Mouse (Mus musculus) CH12.LX (cell line): ENCODE data around the gene Rrm2. TPM values are rescaled to one million over a fixed set of nuclear protein-coding genes. Genes with fewer than 3 reads are reported as not detected.

Experiments
- DNase-seq: peaks from one replicate; pipeline ENCODE4 v3.0.0-alpha.2; 2013; ENCODE audit errors: extremely low read depth
- H3K27ac ChIP-seq: 2 replicates; pipeline ENCODE4 v1.5.1; 2012; ENCODE audit warnings: low read depth, mild to moderate bottlenecking, control low read depth, moderate library complexity; ENCODE audit not compliant: insufficient read depth
- H3K27me3 ChIP-seq: replicated peaks from 2 replicates; pipeline ENCODE3; 2012; ENCODE audit warnings: inconsistent platforms
- H3K36me3 ChIP-seq, 2 experiments: replicated peaks in 1 of 2; 2 replicates each; pipeline versions ENCODE3 to v1.6.1; 2012; ENCODE audit warnings: inconsistent platforms in 1 of 2, low read length in 1 of 2, mild to moderate bottlenecking in 1 of 2, mixed read lengths in 1 of 2, moderate library complexity in 1 of 2; ENCODE audit not compliant: control insufficient read depth in 1 of 2, insufficient read depth in 1 of 2
- H3K4me1 ChIP-seq, 2 experiments: 2 replicates each; pipeline ENCODE4 v1.6.1; 2012; ENCODE audit warnings: inconsistent platforms in 1 of 2, moderate library complexity in 1 of 2; ENCODE audit not compliant: insufficient read depth in 2 of 2, control insufficient read depth in 1 of 2
- H3K4me2 ChIP-seq: 2 replicates; pipeline ENCODE4 v1.6.1; 2012; ENCODE audit warnings: low read depth, mild to moderate bottlenecking, control low read depth; ENCODE audit not compliant: poor library complexity, insufficient read depth, severe bottlenecking
- H3K4me3 ChIP-seq, 3 experiments: fragments of 150-350 bp in 1 of 3; sonication (generic) in 1 of 3; replicated peaks in 1 of 3; 2 replicates each; pipeline versions ENCODE3 to v1.5.1; 2011 to 2012; ENCODE audit warnings: low read depth in 2 of 3, low read length in 2 of 3, mild to moderate bottlenecking in 2 of 3, moderate library complexity in 2 of 3, control low read depth in 1 of 3, improper control_type of control experiment in 1 of 3, inconsistent platforms in 1 of 3, mixed read lengths in 1 of 3; ENCODE audit not compliant: poor library complexity in 1 of 3
- H3K79me2 ChIP-seq: replicated peaks from 2 replicates; pipeline ENCODE4 v1.6.1; 2012; ENCODE audit warnings: mild to moderate bottlenecking, moderate library complexity; ENCODE audit not compliant: control insufficient read depth, poor library complexity, insufficient read depth, severe bottlenecking; ENCODE audit errors: extremely low read depth
- H3K9ac ChIP-seq: 2 replicates; pipeline ENCODE4 v1.6.1; 2012; ENCODE audit warnings: low read depth, mild to moderate bottlenecking, control low read depth, moderate library complexity; ENCODE audit not compliant: insufficient read depth
- H3K9me3 ChIP-seq: replicated peaks from 2 replicates; pipeline ENCODE3; 2012; ENCODE audit warnings: low read length, inconsistent platforms, mixed read lengths
- BHLHE40 ChIP-seq: IDR thresholded peaks from 2 replicates; pipeline ENCODE4 v1.6.1; 2011; ENCODE audit warnings: mild to moderate bottlenecking, low read depth, low read length, improper control_type of control experiment
- E2F4 ChIP-seq: IDR thresholded peaks from 2 replicates; pipeline ENCODE4 v1.6.1; 2011; ENCODE audit warnings: low read depth, low read length, improper control_type of control experiment; ENCODE audit not compliant: insufficient replicate concordance
- GABPA ChIP-seq: IDR thresholded peaks from 2 replicates; pipeline ENCODE4 v1.6.1; 2012; ENCODE audit warnings: low read depth, low read length, improper control_type of control experiment, inconsistent platforms; ENCODE audit not compliant: insufficient replicate concordance
- HCFC1 ChIP-seq: IDR thresholded peaks from 2 replicates; pipeline ENCODE4 v1.6.1; 2012; ENCODE audit warnings: low read depth, mild to moderate bottlenecking, inconsistent platforms, low read length, improper control_type of control experiment
- IRF4 ChIP-seq: IDR thresholded peaks from 2 replicates; pipeline ENCODE4 v1.6.1; 2014; ENCODE audit warnings: low read depth, mild to moderate bottlenecking, inconsistent platforms, low read length, improper control_type of control experiment
- JUND ChIP-seq: conservative IDR thresholded peaks from 2 replicates; pipeline ENCODE4 v1.6.1; 2011; ENCODE audit warnings: low read depth, low read length, improper control_type of control experiment
- KAT2A ChIP-seq: IDR thresholded peaks from 2 replicates; pipeline ENCODE4 v1.6.1; 2012; ENCODE audit warnings: low read length, improper control_type of control experiment, inconsistent platforms; ENCODE audit not compliant: insufficient replicate concordance
- MAFK ChIP-seq: IDR thresholded peaks from 2 replicates; pipeline ENCODE4 v1.6.1; 2011; ENCODE audit warnings: low read length, improper control_type of control experiment; ENCODE audit not compliant: insufficient replicate concordance
- MAX ChIP-seq: IDR thresholded peaks from 2 replicates; pipeline ENCODE4 v1.6.1; 2011; ENCODE audit warnings: low read length, improper control_type of control experiment
- MAZ ChIP-seq: IDR thresholded peaks from 2 replicates; pipeline ENCODE4 v1.6.1; 2012; ENCODE audit warnings: low read depth, mild to moderate bottlenecking, inconsistent platforms, low read length, improper control_type of control experiment, moderate library complexity
- MXI1 ChIP-seq: IDR thresholded peaks from 2 replicates; pipeline ENCODE4 v1.6.1; 2011; ENCODE audit warnings: mild to moderate bottlenecking, low read depth, low read length, improper control_type of control experiment
- NRF1 ChIP-seq: IDR thresholded peaks from 2 replicates; pipeline ENCODE4 v1.6.1; 2014; ENCODE audit warnings: low read depth, mild to moderate bottlenecking, inconsistent platforms, low read length, improper control_type of control experiment, moderate library complexity
- PAX5 ChIP-seq: IDR thresholded peaks from 2 replicates; pipeline ENCODE4 v1.6.1; 2012; ENCODE audit warnings: low read length, inconsistent platforms, mixed read lengths
- POLR2A ChIP-seq: IDR thresholded peaks from 2 replicates; pipeline ENCODE4 v1.6.1; 2011; ENCODE audit warnings: low read depth, mild to moderate bottlenecking, improper control_type of control experiment, low read length
- RAD21 ChIP-seq: IDR thresholded peaks from 2 replicates; pipeline ENCODE4 v1.6.1; 2011; ENCODE audit warnings: low read depth, mild to moderate bottlenecking, low read length, improper control_type of control experiment, moderate library complexity
- SIN3A ChIP-seq: IDR thresholded peaks from 2 replicates; pipeline ENCODE4 v1.6.1; 2012; ENCODE audit warnings: low read length, improper control_type of control experiment, inconsistent platforms
- TCF12 ChIP-seq: IDR thresholded peaks from 2 replicates; pipeline ENCODE4 v1.6.1; 2014; ENCODE audit warnings: low read depth, mild to moderate bottlenecking, inconsistent platforms, low read length, improper control_type of control experiment
- UBTF ChIP-seq: IDR thresholded peaks from 2 replicates; pipeline ENCODE4 v1.6.1; 2012; ENCODE audit warnings: low read depth, mild to moderate bottlenecking, inconsistent platforms, low read length, improper control_type of control experiment, moderate library complexity
- USF1 ChIP-seq: IDR thresholded peaks from 2 replicates; pipeline ENCODE4 v1.6.1; 2014; ENCODE audit warnings: low read depth, mild to moderate bottlenecking, inconsistent platforms, low read length, improper control_type of control experiment
- USF2 ChIP-seq: conservative IDR thresholded peaks from 2 replicates; pipeline ENCODE4 v1.6.1; 2011; ENCODE audit warnings: low read depth, low read length, improper control_type of control experiment
- ZC3H11A ChIP-seq: IDR thresholded peaks from 2 replicates; pipeline ENCODE4 v1.6.1; 2012; ENCODE audit warnings: low read depth, mild to moderate bottlenecking, inconsistent platforms, low read length, improper control_type of control experiment
- ZKSCAN1 ChIP-seq: IDR thresholded peaks from 2 replicates; pipeline ENCODE4 v1.6.1; 2012; ENCODE audit warnings: low read depth, inconsistent platforms, low read length, improper control_type of control experiment, borderline replicate concordance
- ZMIZ1 ChIP-seq: IDR thresholded peaks from 2 replicates; pipeline ENCODE4 v1.6.1; 2012; ENCODE audit warnings: low read depth, mild to moderate bottlenecking, inconsistent platforms, low read length, improper control_type of control experiment
- ZNF384 ChIP-seq: IDR thresholded peaks from 2 replicates; pipeline ENCODE4 v1.6.1; 2012; ENCODE audit warnings: low read depth, low read length, improper control_type of control experiment, inconsistent platforms
- dilution Hi-C: fragments of 300-500 bp; cut with MboI; formaldehyde crosslinking; loops from 2 replicates; pipeline ENCODE4 v1.14.3; 2020; ENCODE audit warnings: low sequenced_read_pairs; ENCODE audit not compliant: extremely low pct_unique_long_range_greater_than_20kb, extremely low pct_ligation_motif_present
- in situ Hi-C: fragments of 300-500 bp; cut with MboI; formaldehyde crosslinking; loops from 3 replicates; pipeline ENCODE4 v1.14.3; 2019; ENCODE audit warnings: low sequenced_read_pairs, low pct_ligation_motif_present, low pct_unique_long_range_greater_than_20kb, mixed read lengths
- polyA plus RNA-seq: library from polyadenylated mRNA; unstranded; fragments of >175 nt; gene quantifications from 2 replicates; pipeline ENCODE4 v1.2.1, GENCODE M21; 2012; ENCODE audit warnings: low read depth; ENCODE audit not compliant: insufficient read length
- total RNA-seq, 2 experiments: library from RNA; depleted of rRNA; stranded (reverse); fragments of 300-350 nt in 1 of 2; fragments of >200 nt in 1 of 2; gene quantifications; 2 replicates each; pipeline ENCODE4 v1.2.3; 2012 to 2014

Rrm2 gene
- total and polyA plus RNA-seq, 3 experiments = 89.0 to 214 (median 180) TPM

GRCm38 (mm10) chr12:24681286-24682023 is 26.6 kb upstream of the Rrm2 start, which contains the start of gene Cys1:
TSS of gene Cys1 (minus strand) at chr12:24681813.
- dilution Hi-C loops = no loop called here
- Histone ChIP-seq H3K36me3 (no peaks in the 10 kb centered on the region), H3K27me3 (no peaks in the 10 kb centered on the region), H3K4me1 (peaks cover 0 to 6% of the 10 kb centered on the region in 2 experiments; a peak in 2 of 4 replicates), H3K4me2 (no peak within 1 kb of the TSS), H3K9me3 (no peaks in the 10 kb centered on the region), H3K79me2 (no peaks in the 10 kb centered on the region), H3K4me3 (no peak within 1 kb of the TSS)
- no peak for DNase-seq
- TF ChIP-seq MAFK = no peak
- no peak for TF ChIP-seq E2F4
- TF ChIP-seq MXI1 = no peak
- TF ChIP-seq RAD21 = no peak
- no peak for TF ChIP-seq USF1
- TF ChIP-seq JUND = no peak
- TF ChIP-seq ZMIZ1 = no peak
- TF ChIP-seq NRF1 = no peak
- TF ChIP-seq, all 38 proteins: peak for 0
- H3K27ac ChIP-seq = no peak within 1 kb of the TSS
- no peak within 1 kb of the TSS for H3K9ac ChIP-seq
- in situ Hi-C loops = no loop called here

DNA sequence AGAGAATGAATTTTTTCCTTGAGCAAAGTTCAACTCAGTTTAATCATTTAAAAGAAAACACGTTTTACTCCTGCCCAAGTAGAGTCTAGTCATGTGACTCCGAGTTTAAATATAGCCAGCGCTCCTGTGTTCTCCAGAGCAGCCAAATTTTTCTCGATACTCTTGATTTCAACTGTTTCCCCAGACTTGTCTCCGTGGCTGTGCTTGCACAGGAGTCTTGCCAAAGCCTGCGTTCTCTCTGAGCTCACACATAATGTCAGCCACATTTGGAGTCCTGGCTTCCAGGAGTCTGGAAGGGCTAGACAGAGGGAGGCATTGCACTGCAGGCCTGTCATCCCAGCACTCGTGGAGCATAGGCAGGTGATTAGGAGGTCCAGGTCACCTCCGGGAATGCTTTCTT is 25.5 kb upstream of the Rrm2 start:
- H3K27me3 ChIP-seq = no peaks in the 10 kb centered on the region
- dilution Hi-C loops = no loop called here
- in situ Hi-C loops = no loop called here

More for the DNA sequence above, 25.5 kb upstream of the Rrm2 start:
- Histone ChIP-seq H3K79me2 (no peaks in the 10 kb centered on the region), H3K9ac (no peak overlapping the region), H3K4me2 (no peak overlapping the region), H3K27ac (no peak overlapping the region), H3K4me1 (no peaks in the 10 kb centered on the region), H3K4me3 (no peak overlapping the region), H3K36me3 (no peaks in the 10 kb centered on the region), H3K9me3 (no peaks in the 10 kb centered on the region)
- no peak for DNase-seq
- TF ChIP-seq POLR2A (no peak), ZKSCAN1 (no peak), JUND (no peak), USF2 (no peak), ZC3H11A (no peak), MAZ (no peak), MAFK (no peak), MXI1 (no peak), TCF12 (no peak), UBTF (no peak), ZNF384 (no peak), HCFC1 (no peak), SIN3A (no peak), GABPA (no peak), MAX (no peak), KAT2A (no peak), PAX5 (no peak), BHLHE40 (no peak), IRF4 (no peak)
